In genomic region chr2:69883990-69884391, GRCm38 (mm10) we compare ENCODE assay signal across 9 mouse cellular contexts. TPM values are rescaled to one million over a fixed set of nuclear protein-coding genes. Genes with fewer than 3 reads are reported as not detected.
DNase-seq lines count a peak whose midpoint lies in the region; ATAC-seq and TF ChIP-seq lines count a peak whose summit lies in the region.
"Had no signal": no experiment of that assay in that cellular context is flagged by ENCODE, and none has a peak within 500 bp of the region (broad histone marks: within the 10 kb centered on the region; RNA-seq: fewer than 3 reads in every experiment).

No protein-coding gene starts in this region.

- H3K9me3 ChIP-seq in kidney, embryonic 16.5 days (ENCODE audit: low read length), result no peaks in the 10 kb centered on the region
- no peaks in the 10 kb centered on the region for H3K9me3 ChIP-seq in ES-Bruce4 (replicated peaks; ENCODE audit: control insufficient read depth, insufficient read depth, low read length, poor library complexity, severe bottlenecking)
- H3K9me3 ChIP-seq in liver, embryonic 12.5 days (replicated peaks), result no peaks in the 10 kb centered on the region
- H3K9me3 ChIP-seq in kidney, embryonic 15.5 days (replicated peaks), result no peaks in the 10 kb centered on the region

- ATAC-seq in kidney, embryonic 16.5 days (ENCODE audit: low FRiP score, low TSS enrichment), result no peak
- no peak for ATAC-seq in liver, embryonic 12.5 days
- no peak for ATAC-seq in kidney, embryonic 15.5 days (replicated peaks; ENCODE audit: low FRiP score)

- H3K9ac ChIP-seq in kidney, embryonic 16.5 days (replicated peaks; ENCODE audit: low read length), result no peak overlapping the region
- H3K9ac ChIP-seq in ES-Bruce4 (ENCODE audit: low read depth, poor library complexity, severe bottlenecking), result peak overlapping the region; percentile 96
- H3K9ac ChIP-seq in liver, embryonic 12.5 days, result peak overlapping the region; percentile 86
- no peak overlapping the region for H3K9ac ChIP-seq in kidney, embryonic 15.5 days

- H3K4me3 ChIP-seq in kidney, embryonic 16.5 days (ENCODE audit: low read length), result no peak overlapping the region
- H3K4me3 ChIP-seq in ES-Bruce4 (ENCODE audit: low read depth, low read length), result peak overlapping the region; percentile 78
- peak overlapping the region; percentile 72 for H3K4me3 ChIP-seq in liver, embryonic 12.5 days
- no peak overlapping the region for H3K4me3 ChIP-seq in kidney, embryonic 15.5 days (replicated peaks)

- H3K27me3 ChIP-seq in kidney, embryonic 16.5 days (ENCODE audit: insufficient read depth, low read length), result no peaks in the 10 kb centered on the region
- H3K27me3 ChIP-seq in ES-Bruce4 (ENCODE audit: control insufficient read depth, insufficient read depth, low read length, poor library complexity, severe bottlenecking), result no peaks in the 10 kb centered on the region
- H3K27me3 ChIP-seq in liver, embryonic 12.5 days (replicated peaks), result no peaks in the 10 kb centered on the region
- no peaks in the 10 kb centered on the region for H3K27me3 ChIP-seq in kidney, embryonic 15.5 days

- no peaks in the 10 kb centered on the region for H3K36me3 ChIP-seq in kidney, embryonic 16.5 days (ENCODE audit: insufficient read depth, low read length)
- peaks cover 18% of the 10 kb centered on the region for H3K36me3 ChIP-seq in ES-Bruce4 (ENCODE audit: control insufficient read depth, insufficient read depth, low read length, poor library complexity, severe bottlenecking)
- peaks cover 16% of the 10 kb centered on the region for H3K36me3 ChIP-seq in liver, embryonic 12.5 days
- peaks cover 14% of the 10 kb centered on the region for H3K36me3 ChIP-seq in kidney, embryonic 15.5 days

- TF ChIP-seq CTCF in ES-Bruce4 (IDR thresholded peaks at IDR 0.05; ENCODE audit: low read depth, low read length), result no peak

- WGBS in kidney, embryonic 16.5 days, result 81% methylated on average over 2 of the region's 2 CpGs
- 26% methylated on average over 2 of the region's 2 CpGs for WGBS in liver, embryonic 12.5 days (ENCODE audit: insufficient replicate concordance)
- 71% methylated on average over 2 of the region's 2 CpGs for WGBS in kidney, embryonic 15.5 days

- no peak for TF ChIP-seq EP300 in ES-Bruce4 (IDR thresholded peaks at IDR 0.05; ENCODE audit: insufficient read depth, low read depth, low read length)

- no peak for TF ChIP-seq POLR2A in ES-Bruce4 (IDR thresholded peaks at IDR 0.05; ENCODE audit: insufficient read depth, low read length)

- no peak for DNase-seq in kidney, adult 18-20 months
- DNase-seq in A20 (ENCODE audit: low read depth, low spot score), result peak; percentile 58
- no peak for DNase-seq in cerebellum, adult 18-20 months
- DNase-seq in kidney, adult 8-10 months, result no peak
- DNase-seq: left cerebral cortex, postnatal 4 days had no signal

- 0 out of 2 replicates have a peak overlapping the region, but pooled peaks have one; percentile 59 for H3K4me2 ChIP-seq in kidney, embryonic 16.5 days (replicated peaks; ENCODE audit: low read depth, low read length)
- peak overlapping the region; percentile 70 for H3K4me2 ChIP-seq in liver, embryonic 12.5 days
- no peak overlapping the region; the same call in 1 of the 2 replicates for H3K4me2 ChIP-seq in kidney, embryonic 15.5 days

- H3K27ac ChIP-seq in kidney, embryonic 16.5 days (ENCODE audit: low read length), result no peak overlapping the region
- peak overlapping the region; percentile 79 for H3K27ac ChIP-seq in ES-Bruce4 (ENCODE audit: insufficient read depth, low read length)
- H3K27ac ChIP-seq in liver, embryonic 12.5 days, result peak overlapping the region; percentile 82
- no peak overlapping the region for H3K27ac ChIP-seq in kidney, embryonic 15.5 days

- peaks cover 10% of the 10 kb centered on the region for H3K4me1 ChIP-seq in kidney, embryonic 16.5 days (ENCODE audit: insufficient read depth, low read length)
- no peaks in the 10 kb centered on the region for H3K4me1 ChIP-seq in ES-Bruce4 (ENCODE audit: control insufficient read depth, insufficient read depth, low read length)
- peaks cover 18% of the 10 kb centered on the region for H3K4me1 ChIP-seq in liver, embryonic 12.5 days
- H3K4me1 ChIP-seq in kidney, embryonic 15.5 days, result 0 out of 2 replicates have a peak, but pooled peaks cover 6% of the 10 kb centered on the region

RNA-seq across cellular contexts. Expression of gene Mettl5, which starts 1.4 kb away (rescaled TPM):
- polyA plus RNA-seq in kidney, embryonic 16.5 days (2015; fragmentation: Nextera tagmentation; extraction: Ambion mirVana), result 38.3 and 39.9 TPM in 2 replicates
- 53.2 and 54.5 TPM in 2 replicates for polyA plus RNA-seq in ES-Bruce4 (2011; ENCODE audit: insufficient read depth, insufficient read length, low read depth, missing spikeins)
- polyA plus RNA-seq in liver, embryonic 12.5 days (2016; fragmentation: Nextera tagmentation; extraction: Ambion mirVana), result 46.1 and 47.5 TPM in 2 replicates
- 42.9 and 43.4 TPM in 2 replicates for polyA plus RNA-seq in kidney, embryonic 15.5 days (2015; fragmentation: Nextera tagmentation; extraction: Ambion mirVana)

RNA-seq across cellular contexts. Expression of gene Ubr3, which starts 13.1 kb away (rescaled TPM):
- 12.7 and 14.1 TPM in 2 replicates for polyA plus RNA-seq in kidney, embryonic 16.5 days (2015; fragmentation: Nextera tagmentation; extraction: Ambion mirVana)
- polyA plus RNA-seq in ES-Bruce4 (2011; ENCODE audit: insufficient read depth, insufficient read length, low read depth, missing spikeins), result 59.0 and 65.6 TPM in 2 replicates
- 7.7 and 9.2 TPM in 2 replicates for polyA plus RNA-seq in liver, embryonic 12.5 days (2016; fragmentation: Nextera tagmentation; extraction: Ambion mirVana)
- polyA plus RNA-seq in kidney, embryonic 15.5 days (2015; fragmentation: Nextera tagmentation; extraction: Ambion mirVana), result 14.3 and 15.5 TPM in 2 replicates

RNA-seq across cellular contexts. Expression of gene Ssb, which starts 22.6 kb away (rescaled TPM):
- 296 and 313 TPM in 2 replicates for polyA plus RNA-seq in kidney, embryonic 16.5 days (2015; fragmentation: Nextera tagmentation; extraction: Ambion mirVana)
- polyA plus RNA-seq in ES-Bruce4 (2011; ENCODE audit: insufficient read depth, insufficient read length, low read depth, missing spikeins), result 393 and 460 TPM in 2 replicates
- polyA plus RNA-seq in liver, embryonic 12.5 days (2016; fragmentation: Nextera tagmentation; extraction: Ambion mirVana), result 219 and 226 TPM in 2 replicates
- polyA plus RNA-seq in kidney, embryonic 15.5 days (2015; fragmentation: Nextera tagmentation; extraction: Ambion mirVana), result 356 and 389 TPM in 2 replicates

Comparison
In these comparisons a context has a peak if more than half of its experiments do, and no peak if none do; other contexts are left out.
1. H3K27ac ChIP-seq: peak in ES-Bruce4 (single experiment) and liver, embryonic 12.5 days (single experiment); none in kidney, embryonic 16.5 days (single experiment) and kidney, embryonic 15.5 days (single experiment).
2. H3K4me3 ChIP-seq: peak in ES-Bruce4 (single experiment) and liver, embryonic 12.5 days (single experiment); none in kidney, embryonic 16.5 days (single experiment) and kidney, embryonic 15.5 days (single experiment).
3. H3K9ac ChIP-seq: peak in ES-Bruce4 (single experiment) and liver, embryonic 12.5 days (single experiment); none in kidney, embryonic 16.5 days (single experiment) and kidney, embryonic 15.5 days (single experiment).